Comparison of ENCODE assay signal across 9 mouse cellular contexts in the genomic region with DNA sequence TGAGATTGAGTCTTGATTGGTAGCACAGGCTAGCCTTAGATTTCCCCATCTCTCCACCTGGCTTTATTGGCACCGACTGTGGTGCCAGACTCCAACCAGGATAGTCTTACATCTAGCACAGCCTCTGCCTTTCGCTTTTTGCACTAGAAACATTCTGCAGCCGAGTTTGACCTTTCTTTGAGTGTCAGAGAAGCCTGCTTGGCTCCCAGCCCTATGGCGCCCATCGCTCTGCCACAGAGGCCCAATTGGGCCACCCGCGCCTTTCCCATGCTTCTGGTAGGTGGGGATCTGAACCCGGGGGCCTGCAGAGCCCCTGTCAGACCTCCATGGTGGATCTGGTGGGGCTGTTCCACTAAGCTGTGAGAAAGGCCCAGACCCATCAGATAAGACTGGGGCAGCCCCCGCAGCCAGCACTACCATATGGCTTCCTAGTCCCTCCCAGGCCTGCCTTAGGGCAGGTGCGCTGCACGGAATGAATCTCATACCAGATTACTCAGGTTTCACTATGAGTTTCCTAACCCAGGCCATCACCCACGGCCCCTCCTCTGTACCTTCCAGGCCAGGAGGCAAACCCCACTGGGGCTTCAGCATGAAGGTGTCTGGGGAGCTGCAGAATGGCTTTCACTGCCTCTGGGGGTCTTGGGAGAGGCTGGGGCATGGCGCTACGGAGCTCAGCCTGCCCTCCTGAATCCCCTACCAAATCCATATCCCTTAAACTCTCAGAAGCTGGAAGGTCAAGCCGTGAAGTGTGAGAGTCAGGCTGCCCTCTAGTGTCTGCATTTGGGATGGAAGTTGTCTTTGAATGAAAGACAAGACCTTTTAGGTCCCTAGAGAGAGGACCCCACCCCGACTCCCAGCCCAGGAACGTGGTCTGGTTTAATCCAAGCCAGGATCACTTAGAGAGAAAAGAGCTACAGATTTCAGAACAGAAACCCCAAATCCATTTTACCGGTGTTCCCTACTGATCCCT. TPM values are rescaled to one million over a fixed set of nuclear protein-coding genes. Genes with fewer than 3 reads are reported as not detected.
DNase-seq lines count a peak whose midpoint lies in the region; ATAC-seq and TF ChIP-seq lines count a peak whose summit lies in the region.
"Had no signal": no experiment of that assay in that cellular context is flagged by ENCODE, and none has a peak within 500 bp of the region (broad histone marks: within the 10 kb centered on the region; RNA-seq: fewer than 3 reads in every experiment).

No protein-coding gene starts in this region.

- H3K36me3 ChIP-seq in heart, postnatal 0 days (replicated peaks; ENCODE audit: control insufficient read depth, insufficient read depth, low read length) = no peaks in the 10 kb centered on the region
- H3K36me3 ChIP-seq in G1E (replicated peaks) = no peaks in the 10 kb centered on the region
- no peaks in the 10 kb centered on the region for H3K36me3 ChIP-seq in embryonic facial prominence, embryonic 11.5 days (replicated peaks; ENCODE audit: control insufficient read depth, insufficient read depth, low read depth, low read length)
- H3K36me3 ChIP-seq: embryonic facial prominence, embryonic 15.5 days had no signal

- TF ChIP-seq CTCF in heart, postnatal 0 days (IDR thresholded peaks at IDR 0.05; ENCODE audit: low read depth) = peak; percentile 64
- TF ChIP-seq CTCF in G1E (IDR thresholded peaks at IDR 0.05; ENCODE audit: low read depth, low read length) = no peak

- no peak for DNase-seq in heart, postnatal 0 days (ENCODE audit: low spot score)
- DNase-seq in heart, postnatal 36 days = no peak
- DNase-seq in 3134 (ENCODE audit: extremely low read depth, insufficient read length, low spot score) (peak; percentile 18), G1E (ENCODE audit: low spot score) (peak; percentile 24)
- peak; percentile 76 for DNase-seq in embryonic facial prominence, embryonic 11.5 days (ENCODE audit: low spot score)
- DNase-seq in lung, postnatal 10 days = peak; percentile 64
- DNase-seq in layer of hippocampus, postnatal 10 days (ENCODE audit: low spot score in 2 of 2) = no peak
- DNase-seq in c-Kit-positive CD71-positive TER-119-positive erythroid progenitor cells, embryonic 14.5 days (ENCODE audit: low spot score) = no peak

- no peak overlapping the region for H3K9ac ChIP-seq in heart, postnatal 0 days (replicated peaks; ENCODE audit: low read depth, low read length)
- H3K9ac ChIP-seq in embryonic facial prominence, embryonic 11.5 days (replicated peaks; ENCODE audit: low read length) = no peak overlapping the region
- H3K9ac ChIP-seq: embryonic facial prominence, embryonic 15.5 days had no signal

- no peaks in the 10 kb centered on the region for H3K9me3 ChIP-seq in heart, postnatal 0 days (replicated peaks; ENCODE audit: control insufficient read depth, low read length)
- H3K9me3 ChIP-seq in G1E (replicated peaks) = no peaks in the 10 kb centered on the region
- no peaks in the 10 kb centered on the region for H3K9me3 ChIP-seq in embryonic facial prominence, embryonic 11.5 days (replicated peaks; ENCODE audit: control insufficient read depth, low read length)
- H3K9me3 ChIP-seq: embryonic facial prominence, embryonic 15.5 days had no signal

- ATAC-seq in heart, postnatal 0 days (ENCODE audit: insufficient read depth, low read depth) = no peak
- ATAC-seq in G1E (ENCODE audit: extremely low read depth, insufficient number of reproducible peaks, low FRiP score, poor library complexity, severe bottlenecking) = no peak
- no peak for ATAC-seq in embryonic facial prominence, embryonic 11.5 days (replicated peaks; ENCODE audit: insufficient number of reproducible peaks, low FRiP score, low TSS enrichment, low read depth)

- no peak overlapping the region for H3K27ac ChIP-seq in heart, postnatal 0 days (ENCODE audit: low read depth)
- H3K27ac ChIP-seq in embryonic facial prominence, embryonic 11.5 days (replicated peaks; ENCODE audit: low read depth, low read length) = no peak overlapping the region
- H3K27ac ChIP-seq: embryonic facial prominence, embryonic 15.5 days had no signal

- H3K4me2 ChIP-seq in heart, postnatal 0 days (ENCODE audit: low read depth, low read length) = no peak overlapping the region
- H3K4me2 ChIP-seq in embryonic facial prominence, embryonic 11.5 days (ENCODE audit: low read depth, low read length) = no peak overlapping the region
- H3K4me2 ChIP-seq: embryonic facial prominence, embryonic 15.5 days had no signal

- H3K27me3 ChIP-seq in heart, postnatal 0 days (ENCODE audit: control insufficient read depth, insufficient read depth, low read length) = peaks cover 16% of the 10 kb centered on the region; the same call in 1 of the 2 replicates
- H3K27me3 ChIP-seq in G1E (ENCODE audit: insufficient read depth, low read length) = peaks cover under 1% of the 10 kb centered on the region; the same call in 1 of the 2 replicates
- no peaks in the 10 kb centered on the region for H3K27me3 ChIP-seq in embryonic facial prominence, embryonic 11.5 days (ENCODE audit: control insufficient read depth, insufficient read depth, low read length)

- no peaks in the 10 kb centered on the region for H3K4me1 ChIP-seq in heart, postnatal 0 days (ENCODE audit: control insufficient read depth, insufficient read depth)
- peaks cover 10% of the 10 kb centered on the region for H3K4me1 ChIP-seq in G1E (ENCODE audit: insufficient read depth, low read depth, low read length)
- no peaks in the 10 kb centered on the region for H3K4me1 ChIP-seq in embryonic facial prominence, embryonic 11.5 days (ENCODE audit: control insufficient read depth, insufficient read depth, low read length)

- intact Hi-C loops in heart, postnatal 36 days (cut with DNase I) = no loop called here

- 47% methylated on average over 18 of the region's 18 CpGs for WGBS in heart, postnatal 0 days
- WGBS in embryonic facial prominence, embryonic 11.5 days = 51% methylated on average over 18 of the region's 18 CpGs

- no peak overlapping the region for H3K4me3 ChIP-seq in heart, postnatal 0 days (ENCODE audit: low read depth, low read length)
- no peak overlapping the region for H3K4me3 ChIP-seq in G1E (ENCODE audit: low read depth, low read length)
- no peak overlapping the region for H3K4me3 ChIP-seq in embryonic facial prominence, embryonic 11.5 days (ENCODE audit: low read depth, low read length)
- H3K4me3 ChIP-seq: embryonic facial prominence, embryonic 15.5 days had no signal

- no peak for TF ChIP-seq EP300 in heart, postnatal 0 days (IDR thresholded peaks at IDR 0.05; ENCODE audit: low read depth)

RNA-seq across cellular contexts. Expression of a gene that starts 9.5 kb away (rescaled TPM):
- 0.11 TPM in 1 of 2 replicates, not detected in the other for total RNA-seq in heart, postnatal 0 days (2014; rRNA removed; ENCODE audit: low replicate concordance)
- polyA plus RNA-seq in heart, postnatal 0 days (2015; fragmentation: Nextera tagmentation; extraction: Ambion mirVana) = 0.15 and 1.1 TPM in 2 replicates
- 1 to 10 TPM in 1 of 2 experiments, under 1 TPM in 1; 0.19 to 1.0 TPM for total RNA-seq in heart, postnatal 36 days (2021)
- total RNA-seq in G1E (2014; fragmentation: Nextera tagmentation) = not detected in 2 replicates
- 0.22 TPM in 1 of 2 replicates, not detected in the other for total RNA-seq in G1E (2017)
- not detected in 2 replicates for polyA plus RNA-seq in G1E (2012)
- polyA plus RNA-seq in embryonic facial prominence, embryonic 11.5 days (2014; fragmentation: Nextera tagmentation; extraction: Ambion mirVana) = 0.24 and 0.78 TPM in 2 replicates
- 10 to 100 TPM; 55.3 to 55.5 TPM for total RNA-seq in layer of hippocampus, postnatal 10 days (2021)

RNA-seq across cellular contexts. Expression of a gene that starts 38.6 kb away (rescaled TPM):
- total RNA-seq in heart, postnatal 0 days (2014; rRNA removed; ENCODE audit: low replicate concordance) = 3.3 and 3.5 TPM in 2 replicates
- 1.3 and 1.4 TPM in 2 replicates for polyA plus RNA-seq in heart, postnatal 0 days (2015; fragmentation: Nextera tagmentation; extraction: Ambion mirVana)
- 1 to 10 TPM; 8.2 to 9.5 TPM for total RNA-seq in heart, postnatal 36 days (2021)
- total RNA-seq in G1E (2014; fragmentation: Nextera tagmentation) (not detected in 2 replicates), G1E (2017) (0.06 and 0.16 TPM in 2 replicates)
- polyA plus RNA-seq in G1E (2012) = not detected in 2 replicates
- polyA plus RNA-seq in embryonic facial prominence, embryonic 11.5 days (2014; fragmentation: Nextera tagmentation; extraction: Ambion mirVana) = 8.8 and 9.0 TPM in 2 replicates
- 10 to 100 TPM; 80.4 to 83.8 TPM for total RNA-seq in layer of hippocampus, postnatal 10 days (2021)

RNA-seq across cellular contexts. Expression of a gene that starts 57.6 kb away (rescaled TPM):
- 3.5 and 6.3 TPM in 2 replicates for total RNA-seq in heart, postnatal 0 days (2014; rRNA removed; ENCODE audit: low replicate concordance)
- 0.20 and 0.48 TPM in 2 replicates for polyA plus RNA-seq in heart, postnatal 0 days (2015; fragmentation: Nextera tagmentation; extraction: Ambion mirVana)
- 1 to 10 TPM; 4.5 to 9.4 TPM for total RNA-seq in heart, postnatal 36 days (2021)
- not detected in 2 replicates for total RNA-seq in G1E (2014; fragmentation: Nextera tagmentation)
- total RNA-seq in G1E (2017) = not detected in 2 replicates
- 0.02 and 0.04 TPM in 2 replicates for polyA plus RNA-seq in G1E (2012)
- polyA plus RNA-seq in embryonic facial prominence, embryonic 11.5 days (2014; fragmentation: Nextera tagmentation; extraction: Ambion mirVana) = 0.79 and 0.90 TPM in 2 replicates
- total RNA-seq in layer of hippocampus, postnatal 10 days (2021) = 10 to 100 TPM in 1 of 2 experiments, 1 to 10 TPM in 1; 8.8 to 10.1 TPM

Comparison
In these comparisons a context has a peak if more than half of its experiments do, and no peak if none do; other contexts are left out.
1. DNase-seq: peak in 3134 (single experiment), G1E (single experiment), embryonic facial prominence, embryonic 11.5 days (single experiment) and lung, postnatal 10 days (single experiment); none in heart, postnatal 0 days (single experiment), heart, postnatal 36 days (0 of 2), layer of hippocampus, postnatal 10 days (0 of 2) and c-Kit-positive CD71-positive TER-119-positive erythroid progenitor cells, embryonic 14.5 days (single experiment).
2. RNA of a gene that starts 9.5 kb away (total RNA-seq): 55.3 to 55.5 TPM in layer of hippocampus, postnatal 10 days; 0.19 to 1.0 TPM in heart, postnatal 36 days, 0.22 TPM in G1E and 0.11 TPM in heart, postnatal 0 days; every median in the first group is over 10 times any median in the second.
3. RNA of a gene that starts 38.6 kb away (total RNA-seq): 80.4 to 83.8 TPM in layer of hippocampus, postnatal 10 days; 8.2 to 9.5 TPM in heart, postnatal 36 days, 3.3 to 3.5 TPM in heart, postnatal 0 days and 0.06 to 0.16 TPM in G1E; every median in the first group is over 4 times any median in the second.